Mouse (Mus musculus): ENCODE results near the gene Cdc42ep1. TPM values are rescaled to one million over a fixed set of nuclear protein-coding genes. Genes with fewer than 3 reads are reported as not detected.

The Cdc42ep1 gene
- polyA plus RNA-seq, 1 experiment from 2014 or later = 9.0 TPM

DNA sequence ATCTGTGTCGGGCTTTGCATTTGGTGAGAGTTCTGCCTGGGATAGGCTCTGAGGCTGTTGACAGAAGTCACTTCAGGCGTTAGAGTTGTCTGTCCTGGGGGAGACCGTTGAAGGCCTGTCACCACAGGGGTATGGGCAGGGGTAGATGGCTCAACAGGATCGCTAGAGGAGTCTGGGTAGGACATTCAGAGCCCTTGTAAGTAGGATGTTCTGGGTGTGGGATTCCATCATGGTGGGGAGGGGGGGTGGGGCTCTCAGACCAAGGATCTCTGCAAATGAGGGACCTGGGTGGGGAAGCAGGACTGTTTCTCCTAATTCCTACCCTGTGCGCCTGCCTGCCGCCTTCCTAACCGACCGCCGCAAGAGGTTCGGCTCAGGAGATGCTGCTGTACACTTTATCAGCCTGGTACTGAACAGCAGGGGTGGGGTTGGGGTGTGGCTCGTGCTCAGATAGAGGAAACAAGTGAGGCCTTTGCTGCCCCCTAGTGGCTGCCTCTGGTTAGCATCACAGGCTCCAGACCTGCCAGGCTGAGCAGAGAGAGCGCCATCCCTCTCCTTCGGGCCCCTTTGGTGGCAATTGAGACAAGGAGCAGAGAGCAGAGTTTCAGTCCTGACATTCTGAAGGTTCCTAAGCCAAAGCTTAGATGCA is 9.2 kb downstream of the Cdc42ep1 start:
- peak; percentile 71 for ATAC-seq (ENCODE audit: low FRiP score)
- H3K36me3 ChIP-seq (ENCODE audit: control insufficient read depth, insufficient read depth, low read length) = no peaks in the 10 kb centered on the region
- H3K4me1 ChIP-seq (ENCODE audit: control insufficient read depth, insufficient read depth, low read length) = no peaks in the 10 kb centered on the region
- WGBS = 16% methylated on average over 13 of the region's 13 CpGs
- no peaks in the 10 kb centered on the region for H3K9me3 ChIP-seq (ENCODE audit: control insufficient read depth, low read length)
- no peak overlapping the region for H3K4me2 ChIP-seq
- H3K4me3 ChIP-seq (ENCODE audit: low read depth, low read length) = no peak overlapping the region
- DNase-seq (ENCODE audit: low spot score, missing footprints) = peak; percentile 99
- H3K9ac ChIP-seq (ENCODE audit: low read length) = no peak overlapping the region
- H3K27ac ChIP-seq (ENCODE audit: low read depth, low read length) = no peak overlapping the region
- H3K27me3 ChIP-seq (ENCODE audit: control insufficient read depth, insufficient read depth, low read length) = no peaks in the 10 kb centered on the region; the same call in 1 of the 2 replicates

DNA sequence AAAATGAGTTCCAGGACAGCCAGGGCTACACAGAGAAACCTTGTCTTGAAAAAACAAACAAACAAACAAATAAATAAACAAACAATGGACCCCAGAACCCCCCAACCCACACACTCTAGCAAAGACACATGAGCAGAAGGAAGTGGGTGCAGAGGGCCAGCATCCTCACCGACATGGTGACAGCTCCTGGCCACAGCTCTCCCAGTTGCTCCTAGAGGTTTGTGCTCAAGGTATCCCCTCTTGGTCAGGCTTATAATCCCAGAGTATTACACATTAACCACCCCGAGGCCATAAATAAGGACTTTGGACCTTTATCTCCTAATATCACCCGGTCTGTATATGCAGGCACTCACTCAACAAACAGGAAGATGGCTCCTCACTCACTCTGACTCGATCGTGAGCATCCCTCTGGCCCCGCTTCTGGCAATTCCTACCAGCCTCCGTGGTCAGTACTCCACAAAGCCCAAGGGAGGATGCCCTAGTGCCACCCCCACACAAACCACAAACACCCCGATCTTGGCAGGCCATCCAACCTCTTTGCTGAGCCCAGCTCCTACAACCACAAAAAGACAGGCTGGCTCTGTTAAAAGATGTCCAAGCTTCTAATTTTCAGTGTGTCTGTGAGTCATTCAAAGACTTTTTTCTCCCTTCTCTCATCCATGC is 13.0 kb downstream of the Cdc42ep1 start, which contains the start of gene Lgals2:
Gene Lgals2 (minus strand): TSS at position 227 of the 663 bp plus-strand sequence.
- H3K9ac ChIP-seq (ENCODE audit: low read length) = no peak within 1 kb of the TSS
- no peaks in the 10 kb centered on the region for H3K9me3 ChIP-seq (ENCODE audit: control insufficient read depth, low read length)
- no peaks in the 10 kb centered on the region for H3K4me1 ChIP-seq (ENCODE audit: control insufficient read depth, insufficient read depth, low read length)
- ATAC-seq (ENCODE audit: low FRiP score) = no peak
- WGBS = 75% methylated on average over 8 of the region's 8 CpGs
- H3K27me3 ChIP-seq (ENCODE audit: control insufficient read depth, insufficient read depth, low read length) = no peaks in the 10 kb centered on the region; the same call in 1 of the 2 replicates
- no peak for DNase-seq (ENCODE audit: low spot score, missing footprints)
- H3K27ac ChIP-seq (ENCODE audit: low read depth, low read length) = no peak within 1 kb of the TSS
- H3K4me3 ChIP-seq (ENCODE audit: low read depth, low read length) = no peak within 1 kb of the TSS
- H3K36me3 ChIP-seq (ENCODE audit: control insufficient read depth, insufficient read depth, low read length) = no peaks in the 10 kb centered on the region
- H3K4me2 ChIP-seq = no peak within 1 kb of the TSS

DNA sequence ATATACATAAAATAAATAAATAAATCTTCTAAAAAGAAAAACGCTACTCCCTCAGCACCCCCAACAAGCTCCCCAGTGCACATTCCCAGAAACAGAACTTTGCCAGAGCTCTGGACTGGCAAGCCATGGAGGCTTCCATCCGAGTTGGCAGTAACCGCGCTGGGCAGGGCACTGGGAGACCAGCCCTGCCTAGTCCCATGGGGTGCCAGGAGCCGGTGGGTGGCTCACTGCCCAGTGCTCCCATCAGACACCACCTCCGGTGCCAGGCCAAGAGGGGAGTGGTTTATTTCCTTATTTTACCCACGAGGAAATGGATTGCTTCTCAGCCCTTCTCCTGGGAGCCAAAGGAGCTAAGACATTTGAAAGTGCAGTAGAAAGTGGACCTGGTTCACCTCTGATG is 14.6 kb downstream of the Cdc42ep1 start:
- no peak for ATAC-seq (ENCODE audit: low FRiP score)
- 88% methylated on average over 7 of the region's 7 CpGs for WGBS

DNA sequence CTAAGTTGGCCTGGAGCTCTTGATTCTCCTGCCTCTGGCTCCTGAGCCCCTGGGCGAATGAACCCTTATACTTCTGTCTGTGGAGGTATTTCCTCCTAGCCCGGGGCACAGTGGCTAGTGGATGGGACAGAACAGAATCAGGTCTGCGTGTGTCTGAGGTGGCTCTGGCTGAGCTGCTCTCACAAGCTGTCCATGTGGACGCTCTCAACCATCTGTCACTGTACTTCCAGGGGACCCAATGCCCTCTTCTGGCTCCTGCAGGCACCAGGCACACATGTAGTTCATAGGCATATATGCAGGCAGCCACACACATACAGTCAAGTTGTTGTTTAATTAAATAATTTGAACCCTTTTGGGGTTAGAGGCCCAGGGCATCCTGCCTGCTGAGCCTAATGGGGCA is 16.9 kb downstream of the Cdc42ep1 start:
- Histone ChIP-seq H3K27ac (ENCODE audit: low read depth, low read length) (no peak overlapping the region), H3K4me3 (ENCODE audit: low read depth, low read length) (no peak overlapping the region), H3K36me3 (ENCODE audit: control insufficient read depth, insufficient read depth, low read length) (no peaks in the 10 kb centered on the region), H3K9ac (ENCODE audit: low read length) (no peak overlapping the region), H3K27me3 (ENCODE audit: control insufficient read depth, insufficient read depth, low read length) (no peaks in the 10 kb centered on the region; the same call in 1 of the 2 replicates), H3K9me3 (ENCODE audit: control insufficient read depth, low read length) (no peaks in the 10 kb centered on the region), H3K4me1 (ENCODE audit: control insufficient read depth, insufficient read depth, low read length) (no peaks in the 10 kb centered on the region), H3K4me2 (no peak overlapping the region)
- no peak for DNase-seq (ENCODE audit: low spot score, missing footprints)
- WGBS = 80% methylated on average over 4 of the region's 4 CpGs
- ATAC-seq (ENCODE audit: low FRiP score) = no peak

More for the DNA sequence above, 14.6 kb downstream of the Cdc42ep1 start:
- no peaks in the 10 kb centered on the region for H3K4me1 ChIP-seq (ENCODE audit: control insufficient read depth, insufficient read depth, low read length)
- H3K9me3 ChIP-seq (ENCODE audit: control insufficient read depth, low read length) = no peaks in the 10 kb centered on the region
- no peak overlapping the region for H3K4me3 ChIP-seq (ENCODE audit: low read depth, low read length)
- no peak overlapping the region for H3K9ac ChIP-seq (ENCODE audit: low read length)
- no peaks in the 10 kb centered on the region; the same call in 1 of the 2 replicates for H3K27me3 ChIP-seq (ENCODE audit: control insufficient read depth, insufficient read depth, low read length)
- no peak overlapping the region for H3K27ac ChIP-seq (ENCODE audit: low read depth, low read length)
- no peak for DNase-seq (ENCODE audit: low spot score, missing footprints)
- no peak overlapping the region for H3K4me2 ChIP-seq
- H3K36me3 ChIP-seq (ENCODE audit: control insufficient read depth, insufficient read depth, low read length) = no peaks in the 10 kb centered on the region

DNA sequence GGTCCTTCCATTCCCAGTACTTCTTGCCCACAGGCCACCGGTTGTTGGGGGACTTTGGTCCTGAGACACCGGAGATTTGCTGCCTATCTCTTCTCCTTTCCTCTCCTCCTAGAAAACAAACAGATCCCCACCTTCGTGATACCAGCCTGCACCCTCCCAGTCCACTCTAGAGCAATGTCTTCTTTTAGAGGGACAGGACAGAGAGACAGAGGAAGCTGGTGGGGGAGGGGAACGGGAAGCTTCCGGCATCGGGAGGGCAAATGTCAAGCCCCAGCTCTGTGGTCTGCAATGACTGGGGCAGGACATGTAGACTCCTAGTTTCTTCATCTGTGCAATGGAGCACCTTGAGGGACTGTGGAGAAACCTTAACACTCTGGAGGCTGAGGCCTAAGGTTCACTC is 17.3 kb downstream of the Cdc42ep1 start:
- Histone ChIP-seq H3K4me2 (no peak overlapping the region), H3K4me3 (ENCODE audit: low read depth, low read length) (no peak overlapping the region), H3K36me3 (ENCODE audit: control insufficient read depth, insufficient read depth, low read length) (no peaks in the 10 kb centered on the region), H3K27me3 (ENCODE audit: control insufficient read depth, insufficient read depth, low read length) (no peaks in the 10 kb centered on the region; the same call in 1 of the 2 replicates), H3K9me3 (ENCODE audit: control insufficient read depth, low read length) (no peaks in the 10 kb centered on the region), H3K27ac (ENCODE audit: low read depth, low read length) (no peak overlapping the region), H3K9ac (ENCODE audit: low read length) (no peak overlapping the region), H3K4me1 (ENCODE audit: control insufficient read depth, insufficient read depth, low read length) (no peaks in the 10 kb centered on the region)
- WGBS = 79% methylated on average over 6 of the region's 6 CpGs
- DNase-seq (ENCODE audit: low spot score, missing footprints) = no peak
- ATAC-seq (ENCODE audit: low FRiP score) = no peak

DNA sequence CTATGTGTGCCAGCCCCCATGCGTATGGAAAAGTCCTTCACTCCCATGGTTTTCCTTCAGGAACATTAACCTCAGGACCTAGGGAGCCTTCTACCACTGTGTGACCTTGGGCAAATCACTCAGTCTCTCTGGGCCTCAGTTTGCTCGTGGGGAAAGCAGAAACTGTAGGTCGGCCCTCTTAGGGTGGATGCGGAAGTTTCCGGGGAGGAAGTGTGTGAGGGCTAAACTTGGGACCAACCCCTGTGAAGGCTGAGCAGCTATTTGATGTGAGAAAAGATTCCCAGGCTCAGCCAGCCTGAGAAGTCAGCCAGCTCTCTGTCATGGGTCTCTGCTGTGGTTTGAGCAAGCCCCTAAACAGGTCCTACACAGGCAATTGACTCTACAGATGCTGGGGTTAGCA is 19.9 kb downstream of the Cdc42ep1 start:
- no peak for DNase-seq (ENCODE audit: low spot score, missing footprints)

DNA sequence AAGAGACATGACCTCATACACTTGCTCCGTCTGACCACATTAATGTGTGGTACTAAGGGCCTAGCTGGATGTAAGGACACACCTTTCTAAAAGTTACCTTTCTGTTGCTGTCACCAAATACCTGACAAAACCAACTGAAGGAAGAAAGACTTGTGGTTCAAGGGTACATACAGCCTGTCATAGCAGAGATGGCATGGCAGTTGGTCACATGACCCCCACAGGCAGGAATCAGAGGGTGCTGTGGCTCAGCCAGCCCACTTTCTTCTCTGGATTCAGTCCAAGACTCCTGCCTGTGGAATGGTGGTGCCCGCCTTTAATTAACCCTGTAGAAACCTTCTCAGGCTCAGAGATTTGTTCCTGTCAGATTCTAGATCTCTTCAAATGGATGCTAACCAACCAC is 20.7 kb downstream of the Cdc42ep1 start:
- DNase-seq (ENCODE audit: low spot score, missing footprints) (no peak), ATAC-seq (ENCODE audit: low FRiP score) (no peak)
- H3K4me2 ChIP-seq = no peak overlapping the region
- H3K36me3 ChIP-seq (ENCODE audit: control insufficient read depth, insufficient read depth, low read length) = no peaks in the 10 kb centered on the region
- no peaks in the 10 kb centered on the region for H3K9me3 ChIP-seq (ENCODE audit: control insufficient read depth, low read length)
- no peak overlapping the region for H3K9ac ChIP-seq (ENCODE audit: low read length)
- peaks cover under 1% of the 10 kb centered on the region; the same call in 1 of the 2 replicates for H3K4me1 ChIP-seq (ENCODE audit: control insufficient read depth, insufficient read depth, low read length)
- WGBS = 85% methylated on average over 2 of the region's 2 CpGs
- no peaks in the 10 kb centered on the region for H3K27me3 ChIP-seq (ENCODE audit: control insufficient read depth, insufficient read depth, low read length)
- no peak overlapping the region for H3K4me3 ChIP-seq (ENCODE audit: low read depth, low read length)
- no peak overlapping the region for H3K27ac ChIP-seq (ENCODE audit: low read depth, low read length)

More for the DNA sequence above, 19.9 kb downstream of the Cdc42ep1 start:
- H3K9ac ChIP-seq (ENCODE audit: low read length) = no peak overlapping the region
- no peaks in the 10 kb centered on the region for H3K4me1 ChIP-seq (ENCODE audit: control insufficient read depth, insufficient read depth, low read length)
- no peak overlapping the region for H3K4me3 ChIP-seq (ENCODE audit: low read depth, low read length)
- no peak overlapping the region for H3K27ac ChIP-seq (ENCODE audit: low read depth, low read length)
- no peaks in the 10 kb centered on the region for H3K9me3 ChIP-seq (ENCODE audit: control insufficient read depth, low read length)
- no peak for ATAC-seq (ENCODE audit: low FRiP score)
- H3K36me3 ChIP-seq (ENCODE audit: control insufficient read depth, insufficient read depth, low read length) = no peaks in the 10 kb centered on the region
- H3K4me2 ChIP-seq = no peak overlapping the region
- no peaks in the 10 kb centered on the region for H3K27me3 ChIP-seq (ENCODE audit: control insufficient read depth, insufficient read depth, low read length)
- 86% methylated on average over 5 of the region's 5 CpGs for WGBS

DNA sequence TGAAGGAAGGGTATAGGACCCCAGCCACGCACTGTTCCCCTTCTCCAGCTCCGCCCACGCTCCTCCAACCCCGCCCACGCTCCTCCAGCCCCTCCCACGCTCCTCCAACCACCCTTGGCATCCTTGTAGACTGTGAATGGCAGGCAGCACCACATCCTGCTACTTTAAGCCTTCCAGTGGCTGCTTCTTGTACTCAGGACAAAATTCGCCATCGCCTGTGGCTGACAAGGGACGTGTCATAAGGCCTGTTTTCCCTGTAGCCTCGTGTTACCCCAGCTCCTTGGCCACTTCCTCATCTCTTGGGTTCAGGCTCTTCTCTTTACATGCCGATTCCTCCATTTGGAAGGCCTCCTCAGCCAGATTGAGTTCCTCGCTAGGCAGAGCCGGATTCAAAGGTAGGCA is 21.4 kb downstream of the Cdc42ep1 start:
- 41% methylated on average over 13 of the region's 13 CpGs for WGBS
- no peak overlapping the region for H3K27ac ChIP-seq (ENCODE audit: low read depth, low read length)

DNA sequence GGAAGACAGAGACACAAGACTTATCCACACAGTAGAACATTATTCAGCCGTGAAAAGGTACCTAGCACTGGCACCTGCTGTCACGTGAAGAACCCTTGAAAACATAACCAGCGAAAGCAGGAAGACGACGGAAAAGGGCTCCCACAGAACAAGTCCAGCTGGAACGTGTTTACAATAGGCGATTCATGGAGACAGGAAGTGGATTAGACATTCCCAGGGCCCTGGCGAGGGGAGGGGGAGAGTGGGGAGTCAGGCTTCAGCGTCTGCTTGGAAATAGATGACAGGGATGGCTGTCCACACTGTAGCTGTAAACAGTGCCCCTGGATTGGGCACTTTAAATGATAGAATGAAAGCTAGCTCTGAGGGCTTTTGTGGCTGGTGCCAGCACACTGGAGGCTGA is 26.0 kb downstream of the Cdc42ep1 start:
- Histone ChIP-seq H3K4me3 (ENCODE audit: low read depth, low read length) (no peak overlapping the region), H3K9me3 (ENCODE audit: control insufficient read depth, low read length) (no peaks in the 10 kb centered on the region), H3K27me3 (ENCODE audit: control insufficient read depth, insufficient read depth, low read length) (no peaks in the 10 kb centered on the region), H3K9ac (ENCODE audit: low read length) (no peak overlapping the region), H3K4me1 (ENCODE audit: control insufficient read depth, insufficient read depth, low read length) (peaks cover 8% of the 10 kb centered on the region; the same call in 1 of the 2 replicates), H3K4me2 (no peak overlapping the region), H3K27ac (ENCODE audit: low read depth, low read length) (peak overlapping the region; percentile 7), H3K36me3 (ENCODE audit: control insufficient read depth, insufficient read depth, low read length) (no peaks in the 10 kb centered on the region)
- DNase-seq (ENCODE audit: low spot score, missing footprints) (peak; percentile 88), ATAC-seq (ENCODE audit: low FRiP score) (peak; percentile 42; the same call in 1 of the 2 replicates)
- WGBS = 38% methylated on average over 9 of the region's 9 CpGs

More for the DNA sequence above, 21.4 kb downstream of the Cdc42ep1 start:
- Histone ChIP-seq H3K36me3 (ENCODE audit: control insufficient read depth, insufficient read depth, low read length) (no peaks in the 10 kb centered on the region), H3K4me3 (ENCODE audit: low read depth, low read length) (no peak overlapping the region), H3K9me3 (ENCODE audit: control insufficient read depth, low read length) (no peaks in the 10 kb centered on the region), H3K27me3 (ENCODE audit: control insufficient read depth, insufficient read depth, low read length) (no peaks in the 10 kb centered on the region), H3K4me2 (no peak overlapping the region), H3K4me1 (ENCODE audit: control insufficient read depth, insufficient read depth, low read length) (peaks cover 8% of the 10 kb centered on the region; the same call in 1 of the 2 replicates), H3K9ac (ENCODE audit: low read length) (no peak overlapping the region)
- ATAC-seq (ENCODE audit: low FRiP score) (no peak), DNase-seq (ENCODE audit: low spot score, missing footprints) (no peak)

Data from midbrain, embryonic 11.5 days (tissue).